Mouse (Mus musculus): ENCODE data around the gene Scgb2b2.

The Scgb2b2 gene

GRCm38 (mm10) chr7:31290208-31290607 lies at the start of gene Scgb2b2:
Gene Scgb2b2, plus strand, starts transcription at chr7:31290508.
- DNase-seq (ENCODE audit: low spot score in 2 of 2), result no peak

- no peak for DNase-seq (ENCODE audit: low spot score in 2 of 2)
Observed at GRCm38 (mm10) chr7:31291721-31292120, 1.4 kb downstream of the Scgb2b2 start, which contains the start of gene Scgb1b2. Gene Scgb1b2, minus strand, starts transcription at chr7:31291821.
